ENCODE assay signal across 15 mouse cellular contexts in genomic region chr2:92299896-92300295, GRCm38 (mm10).
DNase-seq lines count a peak whose midpoint lies in the region; ATAC-seq and TF ChIP-seq lines count a peak whose summit lies in the region.
"Had no signal": no experiment of that assay in that cellular context is flagged by ENCODE, and none has a peak within 500 bp of the region (broad histone marks: within the 10 kb centered on the region; RNA-seq: fewer than 3 reads in every experiment).

No protein-coding gene starts in this region.

- no peaks in the 10 kb centered on the region for H3K9me3 ChIP-seq in embryonic facial prominence, embryonic 15.5 days (replicated peaks)
- no peaks in the 10 kb centered on the region for H3K9me3 ChIP-seq in midbrain, embryonic 12.5 days
- H3K9me3 ChIP-seq: heart, embryonic 15.5 days; intestine, embryonic 15.5 days had no signal

- no peak overlapping the region for H3K9ac ChIP-seq in embryonic facial prominence, embryonic 15.5 days
- no peak overlapping the region for H3K9ac ChIP-seq in midbrain, embryonic 12.5 days (replicated peaks)
- H3K9ac ChIP-seq: heart, embryonic 15.5 days; intestine, embryonic 15.5 days had no signal

- H3K36me3 ChIP-seq in embryonic facial prominence, embryonic 15.5 days = no peaks in the 10 kb centered on the region
- no peaks in the 10 kb centered on the region for H3K36me3 ChIP-seq in midbrain, embryonic 12.5 days
- H3K36me3 ChIP-seq: heart, embryonic 15.5 days; intestine, embryonic 15.5 days had no signal

- H3K4me2 ChIP-seq in embryonic facial prominence, embryonic 15.5 days (replicated peaks) = no peak overlapping the region
- no peak overlapping the region for H3K4me2 ChIP-seq in midbrain, embryonic 12.5 days (replicated peaks)
- H3K4me2 ChIP-seq: heart, embryonic 15.5 days; intestine, embryonic 15.5 days; liver, embryonic 11.5 days had no signal

- no peak for ATAC-seq in embryonic facial prominence, embryonic 15.5 days (ENCODE audit: insufficient number of reproducible peaks, low FRiP score, low TSS enrichment, low read depth)
- 0 out of 2 replicates have a peak, but pooled peaks have one; percentile 47 for ATAC-seq in midbrain, embryonic 12.5 days (ENCODE audit: low FRiP score, low read depth)
- ATAC-seq: intestine, embryonic 15.5 days had no signal

- TF ChIP-seq CTCF in gastrocnemius, adult 2 months (IDR thresholded peaks at IDR 0.05) = no peak

- H3K4me1 ChIP-seq in embryonic facial prominence, embryonic 15.5 days = 0 out of 2 replicates have a peak, but pooled peaks cover 3% of the 10 kb centered on the region
- H3K4me1 ChIP-seq in midbrain, embryonic 12.5 days = peaks cover 9% of the 10 kb centered on the region
- H3K4me1 ChIP-seq: intestine, embryonic 15.5 days had no signal

- DNase-seq in gastrocnemius, adult 2 months = no peak
- DNase-seq in gastrocnemius, postnatal 14 days = no peak
- DNase-seq in A20 (ENCODE audit: low read depth, low spot score) = peak; percentile 13
- DNase-seq in neural tube, embryonic 10.5 days (ENCODE audit: extremely low spot score, low spot score) = no peak
- DNase-seq in urinary bladder, postnatal 4 days (ENCODE audit: low spot score in 2 of 2) = no peak
- no peak for DNase-seq in cerebellum, postnatal 4 days (ENCODE audit: low spot score in 2 of 2)
- DNase-seq: cerebellum, adult 8-10 months; gastrocnemius, postnatal 25 days; lung, postnatal 4 days; thymus, postnatal 36 days had no signal

- intact Hi-C loops in gastrocnemius, adult 2 months (cut with DNase I) = loop anchor here (5.0 kb wide), 1 partner anchor 32 kb away; no protein-coding TSS in a partner anchor
- intact Hi-C loops in gastrocnemius, postnatal 14 days (cut with DNase I; ENCODE audit: low total_unique reads) = loop anchor here (5.0 kb wide), 1 partner anchor 142 kb away; no protein-coding TSS in a partner anchor

- peak overlapping the region; percentile 46 for H3K27ac ChIP-seq in gastrocnemius, adult 2 months
- 0 out of 2 replicates have a peak overlapping the region, but pooled peaks have one; percentile 28 for H3K27ac ChIP-seq in embryonic facial prominence, embryonic 15.5 days (replicated peaks)
- H3K27ac ChIP-seq in midbrain, embryonic 12.5 days (replicated peaks) = no peak overlapping the region; the same call in 1 of the 2 replicates
- H3K27ac ChIP-seq: heart, embryonic 15.5 days; intestine, embryonic 15.5 days had no signal

- H3K4me3 ChIP-seq in gastrocnemius, adult 2 months = no peak overlapping the region
- no peak overlapping the region for H3K4me3 ChIP-seq in embryonic facial prominence, embryonic 15.5 days (replicated peaks)
- H3K4me3 ChIP-seq in midbrain, embryonic 12.5 days = no peak overlapping the region
- H3K4me3 ChIP-seq: heart, embryonic 15.5 days; intestine, embryonic 15.5 days had no signal

- 44% methylated on average over 10 of the region's 10 CpGs for WGBS in embryonic facial prominence, embryonic 15.5 days
- 29% methylated on average over 10 of the region's 10 CpGs for WGBS in midbrain, embryonic 12.5 days

- no peaks in the 10 kb centered on the region for H3K27me3 ChIP-seq in embryonic facial prominence, embryonic 15.5 days
- no peaks in the 10 kb centered on the region for H3K27me3 ChIP-seq in midbrain, embryonic 12.5 days
- H3K27me3 ChIP-seq: heart, embryonic 15.5 days; intestine, embryonic 15.5 days had no signal
